Mouse (Mus musculus): ENCODE data around the gene Gm20767. TPM values are rescaled to one million over a fixed set of nuclear protein-coding genes. Genes with fewer than 3 reads are reported as not detected.
"Not testable (repeated sequence)": the region's sequence is repeated elsewhere in the genome, so short reads cannot be mapped to it uniquely, and the experiment has no call there.

Gm20767 gene
- not detected in 2 replicates for polyA plus RNA-seq (2016; fragmentation: Nextera tagmentation; extraction: Ambion mirVana)

DNA sequence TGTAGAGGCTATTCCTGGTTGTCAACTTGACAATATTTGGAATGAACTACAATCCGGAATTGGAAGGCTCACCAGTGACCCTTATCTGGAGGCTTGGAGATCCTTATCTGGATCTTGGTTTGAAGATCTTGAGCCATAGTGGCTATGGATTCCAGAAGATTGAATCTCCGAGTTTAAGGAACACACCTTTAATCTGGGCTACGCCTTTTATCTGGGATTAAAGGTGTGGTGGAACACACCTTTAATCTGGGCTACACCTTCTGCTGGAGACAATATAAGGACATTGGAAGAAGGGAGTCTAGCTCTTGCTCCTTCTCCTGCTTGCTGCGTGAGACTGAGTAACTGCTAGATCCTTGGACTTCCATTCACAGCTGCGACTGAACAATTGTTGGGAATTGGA lies at the start of gene Gm20767:
Gene Gm20767 (plus strand): TSS at position 301 of the 400 bp plus-strand sequence.
- H3K4me3 ChIP-seq (replicated peaks); H3K27me3 ChIP-seq; H3K27ac ChIP-seq; ATAC-seq (ENCODE audit: insufficient number of reproducible peaks, insufficient read depth, low FRiP score, low TSS enrichment, low read depth); H3K4me1 ChIP-seq (replicated peaks); H3K4me2 ChIP-seq; H3K9me3 ChIP-seq; H3K36me3 ChIP-seq; H3K9ac ChIP-seq (replicated peaks): not testable (repeated sequence)
- 84% methylated on average over 2 of the region's 5 CpGs for WGBS

DNA sequence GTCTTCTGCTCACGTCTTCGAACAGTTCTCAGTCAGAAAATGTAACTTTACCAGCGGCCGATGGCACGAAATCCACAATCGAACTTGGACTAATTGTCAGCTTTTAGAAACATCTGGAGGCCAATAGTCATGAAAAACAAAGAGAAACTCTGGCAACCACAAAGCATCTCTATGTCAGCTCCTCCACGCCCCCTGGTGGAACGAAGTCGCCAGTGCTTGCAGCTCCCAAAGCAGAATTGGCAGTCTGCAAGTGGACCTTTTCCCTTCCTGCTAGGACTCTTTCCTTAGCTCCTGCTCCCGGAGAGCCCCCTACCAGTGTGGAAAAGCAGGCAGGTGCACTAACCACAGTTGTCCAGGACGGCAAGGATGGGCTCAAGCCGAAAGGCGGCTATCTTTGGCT lies 47.1 kb upstream of the Gm20767 start:
- H3K27me3 ChIP-seq; ATAC-seq (ENCODE audit: insufficient number of reproducible peaks, insufficient read depth, low FRiP score, low TSS enrichment, low read depth); H3K9ac ChIP-seq (replicated peaks); H3K27ac ChIP-seq; H3K9me3 ChIP-seq; H3K4me2 ChIP-seq; H3K36me3 ChIP-seq; H3K4me3 ChIP-seq (replicated peaks); H3K4me1 ChIP-seq (replicated peaks): not testable (repeated sequence)
- WGBS = no CpG with 5 or more reads among the region's 13 CpGs

DNA sequence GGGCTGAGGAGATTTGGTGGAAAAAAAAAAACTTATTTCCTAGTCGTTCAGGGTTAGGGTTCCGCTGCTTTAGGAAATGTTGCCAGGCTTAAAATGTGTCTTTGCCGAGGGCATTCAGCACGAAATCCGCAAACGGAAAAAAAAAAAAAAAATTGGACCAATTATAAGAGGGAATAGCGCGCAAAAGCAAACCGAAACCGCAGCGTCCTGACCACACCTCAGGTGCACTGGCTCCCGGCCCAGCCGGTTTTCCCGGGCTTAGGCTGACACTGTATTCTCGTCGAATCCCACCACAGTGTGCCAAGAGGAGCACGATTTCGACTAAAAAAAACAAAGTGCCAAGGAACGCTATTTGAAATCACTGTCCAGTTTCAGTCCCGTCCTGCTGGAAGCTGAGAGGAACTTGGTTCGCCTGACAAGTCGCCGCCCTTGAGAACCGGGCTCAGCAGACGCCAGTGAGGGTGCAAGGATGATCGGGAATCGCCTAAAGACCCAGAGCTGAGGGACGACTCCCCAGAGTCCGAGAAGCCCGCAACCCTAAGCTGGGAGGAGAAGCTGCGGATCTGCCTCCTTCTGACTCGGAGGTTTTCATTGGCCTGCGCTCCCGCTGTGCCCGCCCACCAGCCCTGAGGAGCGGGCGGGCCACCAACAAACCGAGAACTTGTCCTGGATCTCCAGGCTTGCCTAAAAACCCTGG lies 43.7 kb upstream of the Gm20767 start:
- H3K9me3 ChIP-seq; H3K27ac ChIP-seq; H3K27me3 ChIP-seq; H3K36me3 ChIP-seq; H3K9ac ChIP-seq (replicated peaks); H3K4me1 ChIP-seq (replicated peaks): not testable (repeated sequence)
- WGBS = under 1% methylated on average over 27 of the region's 38 CpGs
- H3K4me3 ChIP-seq (replicated peaks) = peak overlapping the region; percentile 21; the same call in 1 of the 2 replicates
- peak overlapping the region; percentile 37 for H3K4me2 ChIP-seq
- peak; percentile 77 for ATAC-seq (ENCODE audit: insufficient number of reproducible peaks, insufficient read depth, low FRiP score, low TSS enrichment, low read depth)

DNA sequence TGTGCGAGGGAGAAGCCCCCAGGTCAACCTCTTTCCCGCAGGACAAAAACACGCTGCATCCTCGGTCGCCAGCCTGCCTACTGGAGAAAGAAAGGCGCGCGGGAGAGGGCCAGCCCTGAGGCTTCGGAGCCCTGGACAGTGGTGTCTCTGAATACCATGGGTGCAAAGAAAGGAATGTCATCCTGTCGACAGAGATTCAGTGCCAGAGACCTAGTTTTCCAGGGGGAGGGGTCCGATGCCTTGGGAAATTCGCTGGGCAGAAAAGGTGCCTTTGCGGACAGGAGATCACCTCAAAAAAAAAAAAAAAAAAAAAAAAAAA lies 43.1 kb upstream of the Gm20767 start:
- H3K4me3 ChIP-seq (replicated peaks); H3K4me1 ChIP-seq (replicated peaks); H3K27me3 ChIP-seq; H3K36me3 ChIP-seq; H3K27ac ChIP-seq; H3K9me3 ChIP-seq; H3K9ac ChIP-seq (replicated peaks); H3K4me2 ChIP-seq: not testable (repeated sequence)
- ATAC-seq (ENCODE audit: insufficient number of reproducible peaks, insufficient read depth, low FRiP score, low TSS enrichment, low read depth) = 0 out of 2 replicates have a peak, but pooled peaks have one; percentile 12
- 2% methylated on average over 9 of the region's 13 CpGs for WGBS

DNA sequence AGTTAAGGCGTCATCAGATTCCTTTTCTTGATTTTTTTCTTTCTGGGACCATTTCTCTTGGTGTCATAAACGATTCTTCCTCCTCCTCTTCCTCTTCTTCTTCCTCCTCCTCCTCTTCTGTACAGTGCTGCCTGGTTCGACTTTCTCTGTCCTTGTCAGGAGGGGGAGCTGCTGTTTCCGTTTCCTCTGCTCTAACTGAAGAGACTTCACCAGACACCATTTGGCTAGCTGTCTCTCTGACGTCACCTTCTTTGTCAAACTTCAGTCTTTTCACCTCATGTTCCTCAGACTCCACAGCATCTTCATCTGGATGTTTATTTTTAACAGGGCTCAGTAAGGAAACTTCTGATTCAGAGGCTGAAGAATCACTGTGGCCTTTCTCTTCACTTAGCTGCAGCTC lies 40.7 kb upstream of the Gm20767 start:
- not testable (repeated sequence) for H3K9me3 ChIP-seq; H3K27ac ChIP-seq; H3K27me3 ChIP-seq; H3K36me3 ChIP-seq; ATAC-seq (ENCODE audit: insufficient number of reproducible peaks, insufficient read depth, low FRiP score, low TSS enrichment, low read depth); H3K4me3 ChIP-seq (replicated peaks); H3K9ac ChIP-seq (replicated peaks); H3K4me2 ChIP-seq; H3K4me1 ChIP-seq (replicated peaks)
- no CpG with 5 or more reads among the region's 5 CpGs for WGBS

DNA sequence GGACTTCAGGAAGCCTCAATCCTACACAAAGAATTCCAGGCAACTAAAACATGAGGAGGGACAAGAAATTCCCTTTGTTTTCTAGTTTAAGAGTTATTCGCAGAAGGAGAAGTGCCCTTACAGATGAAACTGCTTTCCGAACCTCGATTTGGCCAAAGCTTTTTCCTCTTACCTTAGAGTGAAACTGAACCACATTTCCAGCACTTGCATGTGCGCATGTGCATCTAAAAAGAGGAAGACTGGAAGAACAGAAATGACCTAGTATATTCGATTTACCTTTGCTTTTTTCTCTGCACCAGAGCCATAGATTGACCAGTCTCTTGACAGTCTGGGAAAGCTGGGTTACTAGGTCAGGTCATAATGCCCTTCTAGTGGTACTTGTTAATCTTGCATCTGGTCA lies 33.5 kb upstream of the Gm20767 start:
- WGBS = no CpG with 5 or more reads among the region's 5 CpGs
- not testable (repeated sequence) for ATAC-seq (ENCODE audit: insufficient number of reproducible peaks, insufficient read depth, low FRiP score, low TSS enrichment, low read depth)

DNA sequence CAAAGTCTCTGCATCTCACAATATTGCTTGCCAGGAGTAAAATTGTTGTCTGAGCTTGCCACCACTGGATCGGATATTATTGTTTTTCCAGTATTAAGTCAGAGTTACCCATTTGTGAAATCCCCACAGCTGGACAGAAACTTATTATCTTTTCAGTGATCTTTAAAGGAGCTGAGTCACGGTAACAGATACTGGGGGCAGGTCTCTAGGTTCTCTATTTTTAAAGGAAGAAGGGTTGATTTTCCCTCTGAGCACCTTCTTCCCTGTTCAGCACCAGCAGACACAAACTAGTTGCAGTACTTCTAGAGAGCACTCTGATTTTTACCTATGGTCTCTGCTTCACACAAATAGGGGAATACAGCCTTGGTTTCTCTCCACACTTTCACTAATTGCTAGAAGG lies 33.0 kb upstream of the Gm20767 start:
- H3K27me3 ChIP-seq; H3K4me1 ChIP-seq (replicated peaks); H3K4me3 ChIP-seq (replicated peaks); H3K27ac ChIP-seq; H3K9ac ChIP-seq (replicated peaks); H3K36me3 ChIP-seq; H3K4me2 ChIP-seq; H3K9me3 ChIP-seq; ATAC-seq (ENCODE audit: insufficient number of reproducible peaks, insufficient read depth, low FRiP score, low TSS enrichment, low read depth): not testable (repeated sequence)
- WGBS = 69% methylated on average over 2 of the region's 2 CpGs

More for the DNA sequence above, 33.5 kb upstream of the Gm20767 start:
- not testable (repeated sequence) for H3K36me3 ChIP-seq; H3K27ac ChIP-seq; H3K9me3 ChIP-seq; H3K4me1 ChIP-seq (replicated peaks); H3K4me3 ChIP-seq (replicated peaks); H3K9ac ChIP-seq (replicated peaks); H3K4me2 ChIP-seq; H3K27me3 ChIP-seq

DNA sequence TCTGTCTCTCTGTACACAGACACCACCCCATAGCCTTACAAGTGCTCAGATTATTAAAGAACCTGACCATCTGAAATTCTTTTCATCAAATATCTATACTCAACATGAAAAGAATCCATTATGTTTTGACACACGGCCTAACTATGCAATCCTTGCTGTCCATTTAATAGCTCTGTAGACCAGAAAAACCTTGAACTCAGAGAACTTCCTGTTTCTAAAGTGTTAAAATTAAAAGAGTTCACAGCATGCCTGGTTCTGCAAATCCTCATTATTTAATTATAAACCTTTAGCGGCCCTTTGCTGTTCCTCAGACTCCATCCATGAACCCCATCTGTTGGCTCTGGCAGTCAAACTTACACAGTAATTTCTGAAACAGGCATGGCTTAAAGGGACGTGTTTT lies 2.3 kb downstream of the Gm20767 start:
- H3K4me2 ChIP-seq; H3K9ac ChIP-seq (replicated peaks); H3K36me3 ChIP-seq; ATAC-seq (ENCODE audit: insufficient number of reproducible peaks, insufficient read depth, low FRiP score, low TSS enrichment, low read depth); H3K27me3 ChIP-seq; H3K4me1 ChIP-seq (replicated peaks); H3K4me3 ChIP-seq (replicated peaks); H3K9me3 ChIP-seq; H3K27ac ChIP-seq: not testable (repeated sequence)
- 81% methylated on average over 2 of the region's 3 CpGs for WGBS

DNA sequence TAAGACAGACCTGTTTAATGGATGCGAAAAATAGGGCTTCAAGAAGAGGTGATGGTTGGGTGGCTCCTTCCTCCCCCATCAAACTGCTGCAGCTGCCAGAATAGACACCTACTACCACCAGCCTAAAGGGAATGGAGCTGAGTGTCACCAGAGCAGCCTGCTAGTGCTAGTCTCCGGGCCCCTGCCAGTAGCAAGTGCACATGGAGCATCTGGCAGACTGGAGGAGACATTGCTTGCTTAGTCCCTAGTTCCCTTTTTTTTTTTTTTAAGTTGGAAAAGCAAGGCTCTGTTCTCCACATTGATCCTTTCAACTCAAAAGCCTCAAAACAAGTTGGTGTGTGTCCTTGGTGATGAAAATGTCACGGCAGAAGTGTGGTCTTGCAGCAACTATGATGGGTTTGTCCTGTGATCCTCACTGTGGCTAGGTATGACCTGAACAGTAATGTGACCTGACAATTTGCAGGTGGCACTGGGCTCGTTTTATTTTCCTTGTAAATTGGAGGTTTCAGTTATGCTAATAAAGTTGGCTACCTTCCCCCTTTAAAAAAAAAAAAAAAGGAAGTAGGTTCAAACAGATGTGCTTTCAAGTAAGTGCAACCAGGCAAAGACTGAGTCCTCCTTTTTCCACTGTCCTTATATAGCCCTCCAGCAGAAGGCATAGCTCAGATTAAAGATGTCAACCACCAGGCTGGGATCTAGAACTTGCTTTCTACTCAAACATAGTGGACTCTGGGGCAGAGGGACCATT lies 9.8 kb downstream of the Gm20767 start:
- not testable (repeated sequence) for H3K4me3 ChIP-seq (replicated peaks); H3K36me3 ChIP-seq; H3K4me2 ChIP-seq; H3K9me3 ChIP-seq; ATAC-seq (ENCODE audit: insufficient number of reproducible peaks, insufficient read depth, low FRiP score, low TSS enrichment, low read depth); H3K27me3 ChIP-seq; H3K9ac ChIP-seq (replicated peaks); H3K27ac ChIP-seq; H3K4me1 ChIP-seq (replicated peaks)
- 64% methylated on average over 3 of the region's 4 CpGs for WGBS

DNA sequence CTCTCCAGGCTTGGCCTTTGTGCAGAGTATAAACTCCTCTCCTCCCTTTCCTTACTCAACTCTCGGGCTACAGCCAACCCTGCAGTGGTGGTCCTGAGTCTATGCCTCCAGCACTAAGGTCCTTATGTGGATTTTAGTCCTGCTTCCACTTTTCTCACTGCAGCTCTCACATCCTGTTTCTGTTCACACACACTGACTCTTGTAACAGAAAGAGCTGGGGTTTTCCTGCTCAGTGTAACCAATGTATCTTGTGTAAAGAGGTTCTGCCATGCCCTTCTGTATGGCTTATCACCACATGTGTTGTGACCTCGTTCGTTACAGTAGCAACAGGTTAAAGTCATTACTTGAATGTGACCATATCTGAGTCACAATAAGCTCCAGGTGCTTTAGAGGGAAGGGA lies 10.5 kb downstream of the Gm20767 start:
- H3K36me3 ChIP-seq; H3K27me3 ChIP-seq; H3K9ac ChIP-seq (replicated peaks); H3K27ac ChIP-seq; H3K9me3 ChIP-seq; H3K4me1 ChIP-seq (replicated peaks); H3K4me2 ChIP-seq; ATAC-seq (ENCODE audit: insufficient number of reproducible peaks, insufficient read depth, low FRiP score, low TSS enrichment, low read depth); H3K4me3 ChIP-seq (replicated peaks): not testable (repeated sequence)
- WGBS = 73% methylated on average over 3 of the region's 3 CpGs

DNA sequence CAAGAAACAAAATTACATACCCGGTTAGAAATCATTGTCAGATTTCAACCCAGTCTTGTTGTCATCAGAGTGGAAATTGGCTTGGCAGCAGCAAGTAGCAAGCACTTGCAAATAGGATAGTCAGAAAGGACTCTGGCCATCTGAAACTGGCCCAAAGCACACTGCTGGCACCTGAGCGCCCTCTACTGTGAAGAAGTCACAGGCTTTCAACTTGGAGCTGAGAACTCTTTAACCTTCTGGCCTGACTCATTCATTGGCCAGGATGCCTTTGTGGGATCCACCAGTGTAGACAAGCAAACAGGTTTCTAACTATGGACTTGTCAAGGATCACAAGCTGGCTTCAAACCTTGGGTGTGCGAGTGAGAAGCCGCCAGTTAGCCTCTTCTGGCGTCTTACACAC lies 28.3 kb downstream of the Gm20767 start:
- 54% methylated on average over 5 of the region's 5 CpGs for WGBS
- H3K36me3 ChIP-seq; ATAC-seq (ENCODE audit: insufficient number of reproducible peaks, insufficient read depth, low FRiP score, low TSS enrichment, low read depth): not testable (repeated sequence)

DNA sequence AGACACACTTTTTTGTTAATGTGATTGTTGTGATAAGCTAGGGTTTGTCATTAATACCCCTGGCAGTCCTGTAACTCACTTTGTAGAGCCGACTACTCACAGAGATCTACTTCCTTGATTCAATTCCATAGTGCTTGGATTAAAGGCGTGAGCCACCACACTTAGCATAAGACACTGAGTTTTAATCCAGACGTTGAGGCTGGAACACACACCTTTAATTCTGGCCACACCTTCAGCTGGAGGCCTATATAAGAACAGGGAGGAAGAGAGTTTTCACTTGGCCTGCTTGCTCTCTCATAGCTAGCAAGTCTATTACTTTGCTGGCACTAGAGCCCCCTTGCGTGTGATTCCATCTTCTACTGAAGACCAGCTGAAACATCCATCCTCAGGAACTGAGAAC lies 32.1 kb downstream of the Gm20767 start, which contains the start of gene Gm21818:
Gene Gm21818 (plus strand): TSS at position 301 of the 400 bp plus-strand sequence.
- not testable (repeated sequence) for H3K27me3 ChIP-seq; H3K4me1 ChIP-seq (replicated peaks); H3K36me3 ChIP-seq; H3K27ac ChIP-seq; H3K9me3 ChIP-seq; H3K9ac ChIP-seq (replicated peaks); H3K4me2 ChIP-seq; H3K4me3 ChIP-seq (replicated peaks); ATAC-seq (ENCODE audit: insufficient number of reproducible peaks, insufficient read depth, low FRiP score, low TSS enrichment, low read depth)
- 76% methylated on average over 4 of the region's 4 CpGs for WGBS

More for the DNA sequence above, 28.3 kb downstream of the Gm20767 start:
- H3K9me3 ChIP-seq; H3K27me3 ChIP-seq; H3K9ac ChIP-seq (replicated peaks); H3K27ac ChIP-seq; H3K4me2 ChIP-seq; H3K4me1 ChIP-seq (replicated peaks); H3K4me3 ChIP-seq (replicated peaks): not testable (repeated sequence)

Data from limb, embryonic 12.5 days (tissue).